Mouse (Mus musculus): ENCODE results near the gene Ubqln5. TPM values are rescaled to one million over a fixed set of nuclear protein-coding genes. Genes with fewer than 3 reads are reported as not detected.

Gene Ubqln5
- not detected for polyA plus RNA-seq (2017; shearing (Covaris generic))

GRCm38 (mm10) chr7:104129726-104130125 lies at the start of gene Ubqln5:
Ubqln5 (minus strand) TSS chr7:104129826.
- no peak for ATAC-seq

- ATAC-seq = no peak
These were observed 49.4 kb upstream of the Ubqln5 start for GRCm38 (mm10) chr7:104179074-104179473.

- ATAC-seq = no peak
These were observed 48.9 kb upstream of the Ubqln5 start for GRCm38 (mm10) chr7:104178422-104179054.

GRCm38 (mm10) chr7:104175085-104175484 lies 45.5 kb upstream of the Ubqln5 start:
- ATAC-seq = no peak

GRCm38 (mm10) chr7:104169634-104170204 lies 40.1 kb upstream of the Ubqln5 start:
- peak; percentile 72 for ATAC-seq

GRCm38 (mm10) chr7:104167105-104167504 lies 37.5 kb upstream of the Ubqln5 start:
- no peak for ATAC-seq

- ATAC-seq = no peak
These were observed 20.8 kb upstream of the Ubqln5 start, which contains the start of gene Ubqlnl for GRCm38 (mm10) chr7:104150456-104150855. Ubqlnl (minus strand) TSS chr7:104150556.

GRCm38 (mm10) chr7:104143179-104143578 lies 13.6 kb upstream of the Ubqln5 start, which contains the start of gene Ubqln3:
Ubqln3 (minus strand) TSS chr7:104143279.
- ATAC-seq = no peak

- no peak for ATAC-seq
These were observed 7.7 kb upstream of the Ubqln5 start, which contains the start of gene Olfr643 for GRCm38 (mm10) chr7:104137305-104137704. Olfr643 (minus strand) TSS chr7:104137405.

- no peak for ATAC-seq
These were observed 25.0 kb downstream of the Ubqln5 start, which contains the start of gene Olfr646 for GRCm38 (mm10) chr7:104104757-104104972. Olfr646 (plus strand) TSS chr7:104104873.

- ATAC-seq = no peak
These were observed 25.5 kb downstream of the Ubqln5 start for GRCm38 (mm10) chr7:104103913-104104756.

- ATAC-seq = no peak
These were observed 44.3 kb downstream of the Ubqln5 start, which contains the start of gene Olfr645 for GRCm38 (mm10) chr7:104085365-104085764. Olfr645 (minus strand) TSS chr7:104085465.

Other genes starting within 250 kb of the Ubqln5 start
- not detected for gene Olfr66, start 243.6 kb downstream of the Ubqln5 start, polyA plus RNA-seq (2017; shearing (Covaris generic))
- not detected for gene Olfr64, start 235.3 kb downstream of the Ubqln5 start, polyA plus RNA-seq (2017; shearing (Covaris generic))
- not detected for gene Olfr65, start 226.3 kb downstream of the Ubqln5 start, polyA plus RNA-seq (2017; shearing (Covaris generic))
- gene Olfr631, start 201.0 kb downstream of the Ubqln5 start, polyA plus RNA-seq (2017; shearing (Covaris generic)) = not detected
- not detected for gene Olfr632, start 195.5 kb downstream of the Ubqln5 start, polyA plus RNA-seq (2017; shearing (Covaris generic))
- gene Olfr633, start 185.4 kb downstream of the Ubqln5 start, polyA plus RNA-seq (2017; shearing (Covaris generic)) = not detected
- gene Olfr635, start 158.7 kb downstream of the Ubqln5 start, polyA plus RNA-seq (2017; shearing (Covaris generic)) = under 1 TPM in 1 of 3 experiments, not detected in 2; 0.07 TPM
- gene Olfr638, start 131.1 kb downstream of the Ubqln5 start, polyA plus RNA-seq (2017; shearing (Covaris generic)) = not detected
- gene Olfr639, start 112.5 kb downstream of the Ubqln5 start, polyA plus RNA-seq (2017; shearing (Covaris generic)) = not detected
- gene Olfr640, start 104.3 kb downstream of the Ubqln5 start, polyA plus RNA-seq (2017; shearing (Covaris generic)) = not detected
- not detected for gene Olfr641, start 94.4 kb downstream of the Ubqln5 start, polyA plus RNA-seq (2017; shearing (Covaris generic))
- not detected for gene Olfr642, start 77.2 kb downstream of the Ubqln5 start, polyA plus RNA-seq (2017; shearing (Covaris generic))
- not detected for gene 4930516K23Rik, start 68.4 kb downstream of the Ubqln5 start, polyA plus RNA-seq (2017; shearing (Covaris generic))
- gene Olfr644, start 58.0 kb downstream of the Ubqln5 start, polyA plus RNA-seq (2017; shearing (Covaris generic)) = not detected
- not detected for gene Olfr645, start 44.4 kb downstream of the Ubqln5 start, polyA plus RNA-seq (2017; shearing (Covaris generic))
- not detected for gene Olfr646, start 25.0 kb downstream of the Ubqln5 start, polyA plus RNA-seq (2017; shearing (Covaris generic))
- not detected for gene Olfr643, start 7.6 kb upstream of the Ubqln5 start, polyA plus RNA-seq (2017; shearing (Covaris generic))
- not detected for gene Ubqln3, start 13.5 kb upstream of the Ubqln5 start, polyA plus RNA-seq (2017; shearing (Covaris generic))
- not detected for gene Ubqlnl, start 20.7 kb upstream of the Ubqln5 start, polyA plus RNA-seq (2017; shearing (Covaris generic))
- gene Olfm5, start 35.0 kb upstream of the Ubqln5 start, polyA plus RNA-seq (2017; shearing (Covaris generic)) = not detected
- gene Olfr648, start 53.6 kb upstream of the Ubqln5 start, polyA plus RNA-seq (2017; shearing (Covaris generic)) = under 1 TPM; 0.20 to 0.50 (median 0.25) TPM
- gene Olfr649, start 66.2 kb upstream of the Ubqln5 start, polyA plus RNA-seq (2017; shearing (Covaris generic)) = not detected
- 1 to 10 TPM in 2 of 3 experiments, not detected in 1; 1.4 to 2.2 TPM for gene Trim6, start 89.0 kb upstream of the Ubqln5 start, polyA plus RNA-seq (2017; shearing (Covaris generic))
- 10 to 100 TPM; 50.1 to 60.0 (median 60.0) TPM for gene Trim34a, start 114.6 kb upstream of the Ubqln5 start, polyA plus RNA-seq (2017; shearing (Covaris generic))
- 10 to 100 TPM; 24.5 to 43.4 (median 41.7) TPM for gene Trim5, start 158.3 kb upstream of the Ubqln5 start, polyA plus RNA-seq (2017; shearing (Covaris generic))
- gene Trim12a, start 185.6 kb upstream of the Ubqln5 start, polyA plus RNA-seq (2017; shearing (Covaris generic)) = 100 to 1,000 TPM; 110 to 206 (median 165) TPM
- gene Trim34b, start 199.6 kb upstream of the Ubqln5 start, polyA plus RNA-seq (2017; shearing (Covaris generic)) = 1 to 10 TPM in 2 of 3 experiments, under 1 TPM in 1; 0.57 to 2.0 (median 1.7) TPM
- gene Trim12c, start 223.5 kb upstream of the Ubqln5 start, polyA plus RNA-seq (2017; shearing (Covaris generic)) = 10 to 100 TPM; 14.6 to 21.1 (median 15.5) TPM
- 1 to 10 TPM in 1 of 3 experiments, under 1 TPM in 2; 0.35 to 1.1 (median 0.69) TPM for gene Trim30b, start 240.1 kb upstream of the Ubqln5 start, polyA plus RNA-seq (2017; shearing (Covaris generic))